Mouse (Mus musculus) cerebral cortex, adult 2 months (tissue): Measurements from ENCODE around the gene Lmnb2.

Source experiments
- WGBS: fragments of 180-500 bp; shearing (Covaris S2); methylation state at CpG from one replicate; pipeline ENCODE4 v1.1.7; 2018; 5-methylcytosine and 5-hydroxymethylcytosine counted together

Lmnb2 gene

GRCm38 (mm10) chr10:80856908-80857307, 61.1 kb downstream of the Lmnb2 start:
- WGBS, result 69% methylated on average over 5 of the region's 5 CpGs

- WGBS, result 33% methylated on average over 3 of the region's 3 CpGs
Observed at GRCm38 (mm10) chr10:80856267-80856666, 61.8 kb downstream of the Lmnb2 start.

- WGBS, result 8% methylated on average over 11 of the region's 11 CpGs
Observed at GRCm38 (mm10) chr10:80855749-80856073, 62.3 kb downstream of the Lmnb2 start.

- under 1% methylated on average over 81 of the region's 81 CpGs for WGBS
Observed at GRCm38 (mm10) chr10:80854913-80855748, 62.9 kb downstream of the Lmnb2 start, which contains the start of the genes Lsm7 and Sppl2b. Gene Lsm7 (minus strand): TSS chr10:80855209. Gene Sppl2b (plus strand): TSS chr10:80855275.
